Mouse (Mus musculus) limb, embryonic 13.5 days (tissue): Measurements from ENCODE around the gene Elovl5. TPM values are rescaled to one million over a fixed set of nuclear protein-coding genes. Genes with fewer than 3 reads are reported as not detected.

ENCODE experiments used
- ATAC-seq: fragments of 200-750 bp; cut with Nextera tagmentation; 2 replicates; pipeline ENCODE4 v1.8.0; 2017; ENCODE audit warnings: low read depth, moderate number of reproducible peaks, moderate TSS enrichment; ENCODE audit not compliant: low FRiP score
- H3K27ac ChIP-seq: fragments of 300-500 bp; sonication (generic); 2 replicates; pipeline ENCODE4 v1.5.1; 2015; ENCODE audit warnings: inconsistent platforms, mild to moderate bottlenecking, moderate library complexity
- H3K27me3 ChIP-seq: fragments of 300-500 bp; sonication (generic); 2 replicates; pipeline ENCODE4 v1.6.1; 2015; ENCODE audit warnings: mild to moderate bottlenecking, inconsistent platforms
- H3K36me3 ChIP-seq: fragments of 300-500 bp; sonication (generic); 2 replicates; pipeline ENCODE4 v1.6.1; 2015; ENCODE audit warnings: inconsistent platforms, mild to moderate bottlenecking, moderate library complexity
- H3K4me1 ChIP-seq: fragments of 300-500 bp; sonication (generic); 2 replicates; pipeline ENCODE4 v1.6.1; 2015; ENCODE audit warnings: inconsistent platforms
- H3K4me2 ChIP-seq: fragments of 300-500 bp; sonication (generic); replicated peaks from 2 replicates; pipeline ENCODE4 v1.6.1; 2015; ENCODE audit warnings: inconsistent platforms, mild to moderate bottlenecking, moderate library complexity
- H3K4me3 ChIP-seq: fragments of 300-500 bp; sonication (generic); 2 replicates; pipeline ENCODE4 v1.5.1; 2015; ENCODE audit warnings: moderate library complexity, mild to moderate bottlenecking, inconsistent platforms
- H3K9ac ChIP-seq: fragments of 300-500 bp; sonication (generic); 2 replicates; pipeline ENCODE4 v1.6.1; 2015; ENCODE audit warnings: mild to moderate bottlenecking, inconsistent platforms
- H3K9me3 ChIP-seq: fragments of 300-500 bp; sonication (generic); 2 replicates; pipeline ENCODE4 v1.6.1; 2016; ENCODE audit warnings: inconsistent platforms
- WGBS: fragments of 180-500 bp; shearing (Covaris S2); methylation state at CpG from one replicate; pipeline ENCODE4 v1.1.7; 2015; 5-methylcytosine and 5-hydroxymethylcytosine counted together
- polyA plus RNA-seq: library from polyadenylated mRNA; unstranded; fragments of >200 nt; fragmentation: Nextera tagmentation; extraction: Ambion mirVana; gene quantifications from 2 replicates; pipeline ENCODE4 v1.2.1, GENCODE M21; 2015

Elovl5 gene
- polyA plus RNA-seq, 1 experiment from 2014 or later: 75.5 TPM

GRCm38 (mm10) chr9:78032930-78033329, 115.8 kb downstream of the Elovl5 start:
- Histone ChIP-seq H3K9me3 (no peaks in the 10 kb centered on the region), H3K9ac (no peak overlapping the region), H3K36me3 (no peaks in the 10 kb centered on the region), H3K4me2 (no peak overlapping the region), H3K4me1 (peaks cover 4% of the 10 kb centered on the region; the same call in 1 of the 2 replicates), H3K4me3 (no peak overlapping the region), H3K27ac (no peak overlapping the region), H3K27me3 (no peaks in the 10 kb centered on the region)
- 90% methylated on average over 4 of the region's 4 CpGs for WGBS
- no peak for ATAC-seq

Other genes with a start within 250 kb of the Elovl5 start
- 11.0 and 11.4 TPM in 2 replicates for gene Gclc, start 162.8 kb upstream of the Elovl5 start, polyA plus RNA-seq
- not detected in 2 replicates for gene Gcm1, start 134.6 kb downstream of the Elovl5 start, polyA plus RNA-seq
- gene Fbxo9, start 191.7 kb downstream of the Elovl5 start, polyA plus RNA-seq: 36.8 and 39.4 TPM in 2 replicates
- 32.1 and 33.9 TPM in 2 replicates for gene Ick, start 191.8 kb downstream of the Elovl5 start, polyA plus RNA-seq